Mouse (Mus musculus) CH12.LX (cell line): ENCODE measurements around the gene Exd2.

Source experiments
- CTCF ChIP-seq, 2 experiments: IDR thresholded peaks in 1 of 2; conservative IDR thresholded peaks in 1 of 2; 2 replicates each; pipeline ENCODE4 v1.5.1; 2011 to 2012; ENCODE audit warnings: low read depth in 2 of 2, low read length in 2 of 2, improper control_type of control experiment in 1 of 2, inconsistent platforms in 1 of 2, mild to moderate bottlenecking in 1 of 2, moderate library complexity in 1 of 2
- EP300 ChIP-seq: IDR thresholded peaks from 2 replicates; pipeline ENCODE4 v1.6.1; 2011; ENCODE audit warnings: low read length, improper control_type of control experiment
- GABPA ChIP-seq: IDR thresholded peaks from 2 replicates; pipeline ENCODE4 v1.6.1; 2012; ENCODE audit warnings: low read depth, low read length, improper control_type of control experiment, inconsistent platforms; ENCODE audit not compliant: insufficient replicate concordance
- IRF4 ChIP-seq: IDR thresholded peaks from 2 replicates; pipeline ENCODE4 v1.6.1; 2014; ENCODE audit warnings: low read depth, mild to moderate bottlenecking, inconsistent platforms, low read length, improper control_type of control experiment
- MAX ChIP-seq: IDR thresholded peaks from 2 replicates; pipeline ENCODE4 v1.6.1; 2011; ENCODE audit warnings: low read length, improper control_type of control experiment
- MEF2A ChIP-seq: IDR thresholded peaks from 2 replicates; pipeline ENCODE4 v1.6.1; 2014; ENCODE audit warnings: low read depth, mild to moderate bottlenecking, inconsistent platforms, low read length, improper control_type of control experiment, borderline replicate concordance
- NELFE ChIP-seq: IDR thresholded peaks from 2 replicates; pipeline ENCODE4 v1.6.1; 2011; ENCODE audit warnings: low read depth, low read length, improper control_type of control experiment
- PAX5 ChIP-seq: IDR thresholded peaks from 2 replicates; pipeline ENCODE4 v1.6.1; 2012; ENCODE audit warnings: low read length, inconsistent platforms, mixed read lengths
- POLR2A ChIP-seq: IDR thresholded peaks from 2 replicates; pipeline ENCODE4 v1.6.1; 2011; ENCODE audit warnings: low read depth, mild to moderate bottlenecking, improper control_type of control experiment, low read length
- POLR2AphosphoS2 ChIP-seq: IDR thresholded peaks from 2 replicates; pipeline ENCODE4 v1.6.1; 2011; ENCODE audit warnings: low read depth, low read length, improper control_type of control experiment
- SMC3 ChIP-seq: IDR thresholded peaks from 2 replicates; pipeline ENCODE4 v1.6.1; 2011; ENCODE audit warnings: low read depth, low read length, improper control_type of control experiment
- TCF12 ChIP-seq: IDR thresholded peaks from 2 replicates; pipeline ENCODE4 v1.6.1; 2014; ENCODE audit warnings: low read depth, mild to moderate bottlenecking, inconsistent platforms, low read length, improper control_type of control experiment
- USF1 ChIP-seq: IDR thresholded peaks from 2 replicates; pipeline ENCODE4 v1.6.1; 2014; ENCODE audit warnings: low read depth, mild to moderate bottlenecking, inconsistent platforms, low read length, improper control_type of control experiment

DNA sequence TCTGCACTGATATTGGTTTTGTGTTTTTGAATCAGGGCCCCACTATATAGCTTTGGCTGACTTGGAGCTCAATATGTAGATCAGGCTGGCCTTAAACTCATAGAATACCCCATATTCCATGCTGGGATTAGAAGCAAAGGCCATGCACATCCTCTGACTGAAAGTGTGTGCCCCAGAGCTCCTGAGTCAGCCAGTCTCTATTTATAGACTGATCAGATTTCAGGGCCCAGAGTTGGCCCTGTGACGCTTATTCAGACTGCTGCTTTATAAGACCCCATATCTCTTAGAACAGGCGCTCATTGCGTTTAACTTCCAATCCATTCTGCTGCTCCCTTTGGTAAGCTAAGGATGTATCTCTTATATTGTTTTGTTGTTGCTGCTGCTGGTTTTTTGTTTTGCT is 17.1 kb downstream of the Exd2 start:
- TF ChIP-seq CTCF (conservative IDR thresholded peaks at IDR 0.05 in 1 of 2, IDR thresholded peaks at IDR 0.05 in 1 of 2; ENCODE audit: low read depth in 2 of 2, low read length in 2 of 2) (no peak), TCF12 (no peak), MAX (no peak), POLR2A (no peak), SMC3 (no peak), USF1 (no peak), IRF4 (no peak), GABPA (no peak), NELFE (no peak), MEF2A (no peak), PAX5 (no peak), EP300 (no peak), POLR2AphosphoS2 (no peak)
